Mouse (Mus musculus): ENCODE data around the gene Atxn3.

GRCm38 (mm10) chr12:101910360-101910759 lies 47.7 kb downstream of the Atxn3 start:
- no peak for TF ChIP-seq EP300 (IDR thresholded peaks at IDR 0.05; ENCODE audit: insufficient read depth, low read depth, low read length)
- TF ChIP-seq POLR2A (IDR thresholded peaks at IDR 0.05; ENCODE audit: insufficient read depth, low read length): no peak
- TF ChIP-seq CTCF (IDR thresholded peaks at IDR 0.05; ENCODE audit: low read depth, low read length): no peak
